Mouse (Mus musculus): ENCODE measurements around the gene Capns2. TPM values are rescaled to one million over a fixed set of nuclear protein-coding genes. Genes with fewer than 3 reads are reported as not detected.

Capns2 gene
- polyA plus RNA-seq, 1 experiment, result 2.8 TPM

DNA sequence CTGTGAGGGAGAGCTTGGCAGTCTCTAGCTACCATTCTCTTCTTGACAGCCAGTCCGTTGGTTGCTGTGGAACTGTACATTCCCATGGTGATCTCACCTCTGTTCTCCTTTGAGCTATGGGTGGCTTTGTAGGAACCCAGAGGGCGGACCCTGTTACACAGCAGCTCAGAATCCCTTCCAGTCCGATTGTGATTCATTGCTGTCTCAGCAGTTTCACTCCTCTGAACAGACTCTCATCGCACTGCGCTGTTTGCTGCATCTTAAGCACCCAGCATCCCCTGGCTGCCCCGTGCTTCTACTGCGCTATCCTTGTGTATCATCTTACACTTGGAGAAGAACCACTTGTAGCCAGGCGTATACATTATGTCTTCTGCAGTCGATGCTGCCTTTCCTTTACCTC lies 1.6 kb upstream of the Capns2 start:
- TF ChIP-seq CTCF (IDR thresholded peaks at IDR 0.05; ENCODE audit: low read depth, low read length) (no peak), POLR2A (IDR thresholded peaks at IDR 0.05; ENCODE audit: borderline replicate concordance, low read depth, low read length) (no peak)

DNA sequence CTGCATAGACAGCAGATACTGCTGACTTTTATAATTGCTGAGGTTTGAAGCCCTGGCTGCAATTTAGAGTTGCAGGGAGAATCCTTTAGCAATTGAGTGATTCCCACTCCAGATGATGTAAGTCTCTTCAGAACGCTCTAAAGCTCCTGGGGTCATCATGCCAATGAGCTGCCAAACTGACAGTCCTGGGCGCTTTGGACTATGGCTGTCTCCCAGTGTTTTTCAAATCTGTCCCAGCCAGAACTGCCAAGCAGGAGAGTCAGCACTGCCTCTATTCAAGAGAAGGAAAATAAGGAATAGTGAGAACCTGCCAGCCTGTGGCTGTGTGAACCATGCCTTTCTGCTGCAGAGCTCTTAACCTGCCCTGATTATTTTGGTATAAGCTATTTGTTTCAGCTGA lies 1.8 kb downstream of the Capns2 start:
- H3K27ac ChIP-seq (ENCODE audit: insufficient read depth, low read depth, low read length), result no peak overlapping the region
- no peak for TF ChIP-seq POLR2A (IDR thresholded peaks at IDR 0.05; ENCODE audit: borderline replicate concordance, low read depth, low read length)
- no peak for TF ChIP-seq CTCF (IDR thresholded peaks at IDR 0.05; ENCODE audit: low read depth, low read length)
- no peak overlapping the region for H3K4me3 ChIP-seq (ENCODE audit: insufficient read depth, low read length)
- 0 out of 2 replicates have a peak, but pooled peaks cover under 1% of the 10 kb centered on the region for H3K4me1 ChIP-seq (ENCODE audit: control insufficient read depth, insufficient read depth, low read length)

More for the DNA sequence above, 1.6 kb upstream of the Capns2 start:
- H3K27ac ChIP-seq (ENCODE audit: insufficient read depth, low read depth, low read length), result no peak overlapping the region
- H3K4me1 ChIP-seq (ENCODE audit: control insufficient read depth, insufficient read depth, low read length), result 0 out of 2 replicates have a peak, but pooled peaks cover 2% of the 10 kb centered on the region
- no peak overlapping the region for H3K4me3 ChIP-seq (ENCODE audit: insufficient read depth, low read length)

DNA sequence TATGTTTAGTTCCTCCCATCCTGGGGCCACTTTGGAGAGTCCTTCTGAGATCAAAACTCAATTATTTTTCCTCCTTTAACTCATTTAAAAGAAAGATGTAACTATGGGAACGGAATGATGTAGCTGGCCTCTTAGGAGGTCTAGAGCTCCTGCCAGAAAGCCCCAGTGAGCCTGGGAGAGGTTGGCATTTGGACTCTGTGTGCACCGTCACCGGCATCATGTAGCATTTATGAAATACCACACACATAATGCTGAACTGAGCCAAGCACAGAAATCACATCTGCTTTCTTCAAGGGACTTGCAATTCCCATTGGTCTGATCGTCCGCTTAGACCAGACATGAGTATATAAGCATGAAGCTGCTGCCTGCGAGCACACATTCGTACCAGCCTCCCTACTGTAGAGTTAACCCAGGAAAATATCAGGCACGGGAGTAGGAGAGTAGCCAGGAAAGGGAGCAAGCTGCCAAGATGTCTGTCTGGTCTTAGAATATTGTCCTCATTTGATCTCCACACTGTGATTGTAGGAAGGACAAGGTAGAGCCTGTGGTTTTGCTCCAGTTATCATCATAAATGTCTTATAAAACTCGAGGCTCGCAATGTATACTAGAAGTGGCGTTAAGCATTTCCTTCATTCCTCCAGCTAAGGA lies 2.4 kb downstream of the Capns2 start:
- no peak for TF ChIP-seq CTCF (IDR thresholded peaks at IDR 0.05; ENCODE audit: low read depth, low read length)
- TF ChIP-seq POLR2A (IDR thresholded peaks at IDR 0.05; ENCODE audit: borderline replicate concordance, low read depth, low read length), result no peak
- no peaks in the 10 kb centered on the region for H3K4me1 ChIP-seq (ENCODE audit: control insufficient read depth, insufficient read depth, low read length)
- no peak overlapping the region for H3K27ac ChIP-seq (ENCODE audit: insufficient read depth, low read depth, low read length)
- no peak overlapping the region for H3K4me3 ChIP-seq (ENCODE audit: insufficient read depth, low read length)

GRCm38 (mm10) chr8:92906553-92906952 lies 5.3 kb downstream of the Capns2 start:
- TF ChIP-seq POLR2A (IDR thresholded peaks at IDR 0.05; ENCODE audit: borderline replicate concordance, low read depth, low read length) (no peak), CTCF (IDR thresholded peaks at IDR 0.05; ENCODE audit: low read depth, low read length) (no peak)
- no peaks in the 10 kb centered on the region; the same call in none of the 2 replicates for H3K4me1 ChIP-seq (ENCODE audit: control insufficient read depth, insufficient read depth, low read length)
- H3K27ac ChIP-seq (ENCODE audit: insufficient read depth, low read depth, low read length), result no peak overlapping the region
- H3K4me3 ChIP-seq (ENCODE audit: insufficient read depth, low read length), result no peak overlapping the region

DNA sequence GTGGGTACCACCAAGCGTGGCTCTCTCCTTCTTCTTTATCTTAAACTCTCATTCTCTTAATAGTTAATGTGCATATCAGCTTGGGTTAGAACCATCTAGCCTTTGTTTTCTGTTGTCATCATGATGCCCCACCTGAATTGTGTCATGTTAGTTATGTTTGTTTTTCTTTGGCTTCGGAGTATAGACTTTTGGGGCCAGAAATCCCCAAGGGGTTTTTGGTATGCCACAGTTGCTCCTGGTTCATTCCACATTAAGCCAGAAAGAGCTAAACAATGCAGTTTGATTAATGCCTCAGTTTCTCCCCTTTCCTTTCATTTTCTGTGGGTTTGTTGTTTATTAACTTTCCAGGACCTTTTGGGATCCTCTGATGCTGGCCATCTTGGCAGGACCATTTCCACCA lies 7.2 kb downstream of the Capns2 start:
- Histone ChIP-seq H3K4me3 (ENCODE audit: insufficient read depth, low read length) (no peak overlapping the region), H3K27ac (ENCODE audit: insufficient read depth, low read depth, low read length) (no peak overlapping the region), H3K4me1 (ENCODE audit: control insufficient read depth, insufficient read depth, low read length) (no peaks in the 10 kb centered on the region; the same call in none of the 2 replicates)
- TF ChIP-seq CTCF (IDR thresholded peaks at IDR 0.05; ENCODE audit: low read depth, low read length) (no peak), POLR2A (IDR thresholded peaks at IDR 0.05; ENCODE audit: borderline replicate concordance, low read depth, low read length) (no peak)

- H3K27ac ChIP-seq (ENCODE audit: insufficient read depth, low read depth, low read length), result no peak overlapping the region
- no peak overlapping the region for H3K4me3 ChIP-seq (ENCODE audit: insufficient read depth, low read length)
- TF ChIP-seq CTCF (IDR thresholded peaks at IDR 0.05; ENCODE audit: low read depth, low read length), result no peak
- TF ChIP-seq POLR2A (IDR thresholded peaks at IDR 0.05; ENCODE audit: borderline replicate concordance, low read depth, low read length), result no peak
These were observed 10.3 kb downstream of the Capns2 start for GRCm38 (mm10) chr8:92911477-92911876.

GRCm38 (mm10) chr8:92913396-92913795 lies 12.2 kb downstream of the Capns2 start:
- no peak overlapping the region for H3K27ac ChIP-seq (ENCODE audit: insufficient read depth, low read depth, low read length)
- TF ChIP-seq CTCF (IDR thresholded peaks at IDR 0.05; ENCODE audit: low read depth, low read length) (no peak), POLR2A (IDR thresholded peaks at IDR 0.05; ENCODE audit: borderline replicate concordance, low read depth, low read length) (no peak)
- H3K4me3 ChIP-seq (ENCODE audit: insufficient read depth, low read length), result no peak overlapping the region
- no peaks in the 10 kb centered on the region; the same call in none of the 2 replicates for H3K4me1 ChIP-seq (ENCODE audit: control insufficient read depth, insufficient read depth, low read length)

More at GRCm38 (mm10) chr8:92911477-92911876, 10.3 kb downstream of the Capns2 start:
- H3K4me1 ChIP-seq (ENCODE audit: control insufficient read depth, insufficient read depth, low read length), result no peaks in the 10 kb centered on the region; the same call in none of the 2 replicates

DNA sequence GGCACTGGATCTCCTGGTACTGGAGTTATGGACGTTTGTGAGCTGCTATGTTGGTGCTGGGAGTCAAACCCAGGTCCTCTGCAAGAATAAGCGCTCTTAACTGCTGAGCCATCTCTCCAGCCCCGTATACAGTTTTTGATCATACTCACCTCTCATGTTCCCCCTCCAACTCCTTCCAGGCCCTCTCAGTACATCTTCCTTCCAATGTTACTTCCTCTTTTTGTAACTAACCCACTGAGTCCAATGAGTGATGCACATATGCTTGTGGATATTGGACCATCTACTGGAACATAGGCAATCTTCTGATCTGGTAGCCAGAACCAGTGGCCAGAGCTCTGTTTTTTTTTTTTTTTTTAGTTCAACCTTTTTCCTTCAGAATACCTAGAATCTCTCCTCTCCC lies 14.9 kb downstream of the Capns2 start:
- H3K27ac ChIP-seq (ENCODE audit: insufficient read depth, low read depth, low read length), result no peak overlapping the region
- no peak for TF ChIP-seq POLR2A (IDR thresholded peaks at IDR 0.05; ENCODE audit: borderline replicate concordance, low read depth, low read length)
- no peak for TF ChIP-seq CTCF (IDR thresholded peaks at IDR 0.05; ENCODE audit: low read depth, low read length)
- no peak overlapping the region for H3K4me3 ChIP-seq (ENCODE audit: insufficient read depth, low read length)
- H3K4me1 ChIP-seq (ENCODE audit: control insufficient read depth, insufficient read depth, low read length), result no peaks in the 10 kb centered on the region; the same call in none of the 2 replicates

- TF ChIP-seq CTCF (IDR thresholded peaks at IDR 0.05; ENCODE audit: low read depth, low read length), result no peak
- no peak for TF ChIP-seq POLR2A (IDR thresholded peaks at IDR 0.05; ENCODE audit: borderline replicate concordance, low read depth, low read length)
- Histone ChIP-seq H3K4me3 (ENCODE audit: insufficient read depth, low read length) (no peak overlapping the region), H3K4me1 (ENCODE audit: control insufficient read depth, insufficient read depth, low read length) (no peaks in the 10 kb centered on the region), H3K27ac (ENCODE audit: insufficient read depth, low read depth, low read length) (no peak overlapping the region)
These were observed 20.6 kb downstream of the Capns2 start for GRCm38 (mm10) chr8:92921768-92922167.

DNA sequence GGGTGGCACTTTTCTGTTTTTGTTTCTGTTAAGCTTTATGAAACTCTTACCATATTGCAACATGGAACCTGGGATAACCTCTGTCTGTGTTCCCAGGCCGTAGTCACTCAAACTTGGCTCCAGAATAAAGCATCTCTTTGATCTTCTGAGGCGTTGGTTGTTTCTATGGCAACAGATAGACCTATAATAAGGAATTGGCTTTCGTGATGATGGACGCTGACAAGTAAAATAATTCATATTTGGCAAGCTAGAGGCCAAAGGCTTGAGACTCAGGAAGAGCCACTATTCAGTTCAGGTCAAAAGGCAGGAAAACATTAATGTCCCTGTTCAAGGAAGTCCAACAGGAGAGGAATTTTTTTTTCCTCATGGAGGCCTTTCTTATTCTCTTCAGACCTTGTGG lies 27.8 kb downstream of the Capns2 start:
- TF ChIP-seq POLR2A (IDR thresholded peaks at IDR 0.05; ENCODE audit: borderline replicate concordance, low read depth, low read length), result no peak
- no peak for TF ChIP-seq CTCF (IDR thresholded peaks at IDR 0.05; ENCODE audit: low read depth, low read length)
- Histone ChIP-seq H3K27ac (ENCODE audit: insufficient read depth, low read depth, low read length) (no peak overlapping the region), H3K4me1 (ENCODE audit: control insufficient read depth, insufficient read depth, low read length) (no peaks in the 10 kb centered on the region), H3K4me3 (ENCODE audit: insufficient read depth, low read length) (no peak overlapping the region)
